Mouse (Mus musculus) ES-Bruce4 (cell line): Measurements from ENCODE around the gene Lamc2.
"Not testable (repeated sequence)": the region's sequence is repeated elsewhere in the genome, so short reads cannot be mapped to it uniquely, and the experiment has no call there.

Experiments used
- CTCF ChIP-seq: IDR thresholded peaks from one replicate; pipeline ENCODE4 v1.8.1; 2011; ENCODE audit warnings: low read depth, low read length
- EP300 ChIP-seq: IDR thresholded peaks from 2 replicates; pipeline ENCODE4 v1.6.1; 2011; ENCODE audit warnings: low read depth, low read length; ENCODE audit not compliant: insufficient read depth

GRCm38 (mm10) chr1:153083233-153083632 lies 103.0 kb downstream of the Lamc2 start:
- TF ChIP-seq CTCF, EP300: not testable (repeated sequence)
